Comparison of ENCODE assay signal across 8 mouse cellular contexts in the genomic region with DNA sequence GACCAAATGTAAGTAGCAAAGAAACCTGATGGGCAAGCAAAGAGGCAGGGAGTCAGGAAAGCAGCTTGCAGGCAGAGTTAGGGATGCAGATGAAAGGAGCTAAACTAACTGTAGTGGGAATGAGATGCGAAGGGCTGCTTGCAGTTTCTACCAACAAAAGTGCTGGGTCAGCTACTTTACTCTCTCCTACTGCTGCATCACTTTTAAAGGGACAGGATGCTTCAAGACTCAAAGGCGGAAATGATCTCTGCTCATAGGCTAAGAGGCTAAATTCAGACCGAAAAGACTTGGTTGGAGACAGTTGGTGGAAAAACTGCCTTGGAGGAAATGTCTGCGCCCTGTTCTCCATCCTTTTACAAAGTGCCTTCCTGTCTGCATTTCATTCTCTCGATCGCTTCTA. TPM values are rescaled to one million over a fixed set of nuclear protein-coding genes. Genes with fewer than 3 reads are reported as not detected.
DNase-seq lines count a peak whose midpoint lies in the region; ATAC-seq and TF ChIP-seq lines count a peak whose summit lies in the region.

No protein-coding gene starts in this region.

- peak overlapping the region; percentile 81 for H3K9ac ChIP-seq in heart, embryonic 16.5 days (ENCODE audit: low read length)
- H3K9ac ChIP-seq in liver, embryonic 16.5 days (ENCODE audit: low read depth, low read length), result no peak overlapping the region

- DNase-seq in cerebellum, adult 9-10 months, result peak; percentile 24
- DNase-seq in cerebellum, adult 11-12 months, result no peak
- no peak for DNase-seq in right cerebral cortex, adult 2 months (ENCODE audit: low spot score in 2 of 2)
- no peak for DNase-seq in ovary, adult 18-20 months (ENCODE audit: low spot score)
- DNase-seq in gastrocnemius, postnatal 14 days, result no peak

- H3K4me1 ChIP-seq in E14TG2a.4 (replicated peaks; ENCODE audit: low read depth, low read length), result peaks cover 39% of the 10 kb centered on the region
- peaks cover 12% of the 10 kb centered on the region for H3K4me1 ChIP-seq in heart, embryonic 16.5 days (ENCODE audit: control insufficient read depth, insufficient read depth, low read length)
- H3K4me1 ChIP-seq in liver, embryonic 16.5 days (ENCODE audit: control insufficient read depth, low read depth, low read length), result no peaks in the 10 kb centered on the region; the same call in none of the 2 replicates

- peak overlapping the region; percentile 83 for H3K4me2 ChIP-seq in heart, embryonic 16.5 days (ENCODE audit: low read depth, low read length)
- peak overlapping the region; percentile 74; the same call in 1 of the 2 replicates for H3K4me2 ChIP-seq in liver, embryonic 16.5 days (ENCODE audit: low read depth, low read length)

- TF ChIP-seq CTCF in E14TG2a.4 (conservative IDR thresholded peaks at IDR 0.05; ENCODE audit: low read length), result no peak

- WGBS in heart, embryonic 16.5 days, result 4% methylated on average over 6 of the region's 6 CpGs
- WGBS in liver, embryonic 16.5 days (ENCODE audit: insufficient replicate concordance), result 2% methylated on average over 6 of the region's 6 CpGs

- intact Hi-C loops in gastrocnemius, postnatal 14 days (cut with DNase I; ENCODE audit: low total_unique reads), result no loop called here

- no peak for ATAC-seq in heart, embryonic 16.5 days (replicated peaks; ENCODE audit: extremely low read depth, insufficient read depth, low FRiP score)
- no peak for ATAC-seq in liver, embryonic 16.5 days (ENCODE audit: low read depth)

- H3K27me3 ChIP-seq in E14TG2a.4 (ENCODE audit: insufficient read depth, low read length), result peaks cover 72% of the 10 kb centered on the region
- peaks cover 14% of the 10 kb centered on the region; the same call in 1 of the 2 replicates for H3K27me3 ChIP-seq in heart, embryonic 16.5 days (ENCODE audit: control insufficient read depth, insufficient read depth, low read length)
- H3K27me3 ChIP-seq in liver, embryonic 16.5 days (ENCODE audit: control insufficient read depth, insufficient read depth, low read depth, low read length), result peaks cover 62% of the 10 kb centered on the region

- H3K4me3 ChIP-seq in E14TG2a.4 (replicated peaks; ENCODE audit: low read length), result peak overlapping the region; percentile 71; the same call in 1 of the 2 replicates
- H3K4me3 ChIP-seq in heart, embryonic 16.5 days (ENCODE audit: low read length), result peak overlapping the region; percentile 80
- no peak overlapping the region for H3K4me3 ChIP-seq in liver, embryonic 16.5 days (ENCODE audit: low read depth, low read length)

- no peak overlapping the region; the same call in 1 of the 2 replicates for H3K27ac ChIP-seq in heart, embryonic 16.5 days (ENCODE audit: low read length)
- no peak overlapping the region for H3K27ac ChIP-seq in liver, embryonic 16.5 days (ENCODE audit: low read length)

- no peaks in the 10 kb centered on the region for H3K9me3 ChIP-seq in E14TG2a.4 (ENCODE audit: low read length)
- no peaks in the 10 kb centered on the region for H3K9me3 ChIP-seq in heart, embryonic 16.5 days (replicated peaks; ENCODE audit: control insufficient read depth, low read length)
- H3K9me3 ChIP-seq in liver, embryonic 16.5 days (replicated peaks; ENCODE audit: control insufficient read depth, low read length), result no peaks in the 10 kb centered on the region

- H3K36me3 ChIP-seq in E14TG2a.4 (ENCODE audit: insufficient read depth, low read length), result no peaks in the 10 kb centered on the region
- H3K36me3 ChIP-seq in heart, embryonic 16.5 days (ENCODE audit: control insufficient read depth, insufficient read depth), result no peaks in the 10 kb centered on the region
- H3K36me3 ChIP-seq in liver, embryonic 16.5 days (ENCODE audit: control insufficient read depth, insufficient read depth), result no peaks in the 10 kb centered on the region

RNA-seq across cellular contexts. Expression of a gene that starts 0.4 kb away (rescaled TPM):
- 6.5 and 9.1 TPM in 2 replicates for polyA plus RNA-seq in heart, embryonic 16.5 days (2015; fragmentation: Nextera tagmentation; extraction: Ambion mirVana)
- polyA plus RNA-seq in liver, embryonic 16.5 days (2015; fragmentation: Nextera tagmentation; extraction: Ambion mirVana), result 0.37 and 0.45 TPM in 2 replicates
- 1 to 10 TPM in 1 of 2 experiments, under 1 TPM in 1; 0.64 to 1.0 TPM for total RNA-seq in gastrocnemius, postnatal 14 days (2021)
